Mouse (Mus musculus) embryonic fibroblast, embryonic 13.5 days (primary cell): ENCODE measurements around the gene Fam102a.

Experiments used
- CTCF ChIP-seq: IDR thresholded peaks from 2 replicates; pipeline ENCODE4 v1.5.1; 2011; ENCODE audit warnings: mild to moderate bottlenecking, control low read depth, low read length, moderate library complexity, borderline replicate concordance; ENCODE audit not compliant: insufficient read depth
- POLR2A ChIP-seq: IDR thresholded peaks from 2 replicates; pipeline ENCODE4 v1.6.1; 2011; ENCODE audit warnings: low read depth, mild to moderate bottlenecking, control low read depth, low read length, moderate library complexity

DNA sequence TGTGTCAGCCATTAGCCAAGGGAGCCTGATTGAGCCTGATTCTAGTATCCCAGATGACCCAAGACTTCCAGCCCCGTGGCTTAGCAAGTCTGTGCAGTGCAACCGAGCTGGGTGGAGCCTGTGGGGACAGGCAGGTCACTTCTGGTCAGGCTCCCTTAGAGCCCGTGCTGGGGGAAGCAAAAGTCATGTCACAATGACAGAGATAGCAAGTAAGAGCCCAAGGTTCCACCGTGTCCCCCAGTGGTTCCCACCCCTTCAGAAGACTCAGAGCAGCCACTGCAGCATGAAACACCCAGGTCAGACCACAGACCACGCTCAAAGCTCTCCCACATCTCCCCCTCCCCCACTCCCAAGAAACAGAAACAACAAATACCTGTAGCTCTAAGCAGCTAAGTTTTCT, 38.9 kb upstream of the Fam102a start:
- TF ChIP-seq POLR2A (no peak), CTCF (no peak)
